Mouse (Mus musculus): ENCODE results near the gene Rab27a. TPM values are rescaled to one million over a fixed set of nuclear protein-coding genes. Genes with fewer than 3 reads are reported as not detected.
A peak's percentile ranks its signal among the peaks of the same experiment; 100 is the strongest.
"Not testable (repeated sequence)": the region's sequence is repeated elsewhere in the genome, so short reads cannot be mapped to it uniquely, and the experiment has no call there.

The Rab27a gene
- polyA plus RNA-seq, 1 experiment from 2014 or later = 1.4 TPM

GRCm38 (mm10) chr9:73050606-73051005 is 6.0 kb downstream of the Rab27a start:
- H3K4me1 ChIP-seq = peaks cover 4% of the 10 kb centered on the region
- no peak overlapping the region for H3K4me3 ChIP-seq (replicated peaks)
- no peaks in the 10 kb centered on the region for H3K36me3 ChIP-seq (replicated peaks)
- H3K9ac ChIP-seq = no peak overlapping the region
- WGBS = 52% methylated on average over 8 of the region's 8 CpGs
- H3K9me3 ChIP-seq = no peaks in the 10 kb centered on the region
- H3K27me3 ChIP-seq = peaks cover 3% of the 10 kb centered on the region; the same call in 1 of the 2 replicates
- H3K4me2 ChIP-seq = no peak overlapping the region
- ATAC-seq (ENCODE audit: low FRiP score) = no peak
- H3K27ac ChIP-seq = no peak overlapping the region

GRCm38 (mm10) chr9:73055441-73055911 is 10.8 kb downstream of the Rab27a start:
- no peak overlapping the region for H3K4me2 ChIP-seq
- H3K27me3 ChIP-seq = no peaks in the 10 kb centered on the region
- no peak overlapping the region for H3K27ac ChIP-seq
- no peaks in the 10 kb centered on the region for H3K9me3 ChIP-seq
- 70% methylated on average over 10 of the region's 10 CpGs for whole genome bisulfite sequencing
- no peaks in the 10 kb centered on the region for H3K4me1 ChIP-seq
- H3K9ac ChIP-seq = no peak overlapping the region
- H3K36me3 ChIP-seq (replicated peaks) = no peaks in the 10 kb centered on the region
- no peak overlapping the region for H3K4me3 ChIP-seq (replicated peaks)
- no peak for ATAC-seq (ENCODE audit: low FRiP score)

GRCm38 (mm10) chr9:73059224-73059623 is 14.6 kb downstream of the Rab27a start:
- no peak overlapping the region for H3K4me3 ChIP-seq (replicated peaks)
- H3K4me1 ChIP-seq = peaks cover 9% of the 10 kb centered on the region
- H3K4me2 ChIP-seq = no peak overlapping the region
- 82% methylated on average over 4 of the region's 4 CpGs for WGBS
- no peak overlapping the region for H3K9ac ChIP-seq
- no peaks in the 10 kb centered on the region for H3K27me3 ChIP-seq
- H3K27ac ChIP-seq = no peak overlapping the region
- H3K9me3 ChIP-seq = no peaks in the 10 kb centered on the region
- no peak for ATAC-seq (ENCODE audit: low FRiP score)
- H3K36me3 ChIP-seq (replicated peaks) = no peaks in the 10 kb centered on the region

- Histone ChIP-seq H3K4me3 (replicated peaks) (no peak overlapping the region), H3K9me3 (no peaks in the 10 kb centered on the region), H3K4me1 (peaks cover 12% of the 10 kb centered on the region), H3K36me3 (replicated peaks) (no peaks in the 10 kb centered on the region), H3K4me2 (no peak overlapping the region), H3K27ac (no peak overlapping the region), H3K9ac (no peak overlapping the region), H3K27me3 (no peaks in the 10 kb centered on the region)
- ATAC-seq (ENCODE audit: low FRiP score) = 0 out of 2 replicates have a peak, but pooled peaks have one; percentile 27
- WGBS = 30% methylated on average over 15 of the region's 15 CpGs
Observed at GRCm38 (mm10) chr9:73063621-73064290, 19.1 kb downstream of the Rab27a start.

GRCm38 (mm10) chr9:73067086-73067485 is 22.4 kb downstream of the Rab27a start:
- Histone ChIP-seq H3K36me3 (replicated peaks) (no peaks in the 10 kb centered on the region), H3K27ac (no peak overlapping the region), H3K4me3 (replicated peaks) (no peak overlapping the region), H3K9ac (no peak overlapping the region), H3K27me3 (no peaks in the 10 kb centered on the region), H3K4me1 (peaks cover 12% of the 10 kb centered on the region), H3K4me2 (peak overlapping the region; percentile 1; the same call in 1 of the 2 replicates), H3K9me3 (no peaks in the 10 kb centered on the region)
- 57% methylated on average over 10 of the region's 10 CpGs for WGBS
- 0 out of 2 replicates have a peak, but pooled peaks have one; percentile 33 for ATAC-seq (ENCODE audit: low FRiP score)

GRCm38 (mm10) chr9:73068230-73068679 is 23.6 kb downstream of the Rab27a start:
- Histone ChIP-seq H3K27ac (no peak overlapping the region), H3K9me3 (no peaks in the 10 kb centered on the region), H3K4me2 (no peak overlapping the region), H3K4me3 (replicated peaks) (no peak overlapping the region), H3K4me1 (peaks cover 12% of the 10 kb centered on the region), H3K27me3 (no peaks in the 10 kb centered on the region), H3K9ac (no peak overlapping the region), H3K36me3 (replicated peaks) (no peaks in the 10 kb centered on the region)
- ATAC-seq (ENCODE audit: low FRiP score) = no peak
- WGBS = 74% methylated on average over 6 of the region's 6 CpGs

GRCm38 (mm10) chr9:73068688-73069087 is 24.0 kb downstream of the Rab27a start:
- 92% methylated on average over 6 of the region's 6 CpGs for WGBS
- no peaks in the 10 kb centered on the region for H3K36me3 ChIP-seq (replicated peaks)
- H3K4me2 ChIP-seq = no peak overlapping the region
- H3K4me3 ChIP-seq (replicated peaks) = no peak overlapping the region
- ATAC-seq (ENCODE audit: low FRiP score) = no peak
- peaks cover 7% of the 10 kb centered on the region for H3K4me1 ChIP-seq
- no peak overlapping the region for H3K9ac ChIP-seq
- no peaks in the 10 kb centered on the region for H3K27me3 ChIP-seq
- no peaks in the 10 kb centered on the region for H3K9me3 ChIP-seq
- no peak overlapping the region for H3K27ac ChIP-seq

GRCm38 (mm10) chr9:73070971-73071659 is 26.5 kb downstream of the Rab27a start:
- WGBS = 70% methylated on average over 10 of the region's 10 CpGs
- no peak for ATAC-seq (ENCODE audit: low FRiP score)

GRCm38 (mm10) chr9:73072426-73072825 is 27.8 kb downstream of the Rab27a start:
- Histone ChIP-seq H3K9ac (no peak overlapping the region), H3K4me1 (no peaks in the 10 kb centered on the region), H3K36me3 (replicated peaks) (no peaks in the 10 kb centered on the region), H3K4me3 (replicated peaks) (no peak overlapping the region), H3K27ac (no peak overlapping the region), H3K4me2 (no peak overlapping the region), H3K9me3 (no peaks in the 10 kb centered on the region), H3K27me3 (no peaks in the 10 kb centered on the region)
- no peak for ATAC-seq (ENCODE audit: low FRiP score)
- 85% methylated on average over 8 of the region's 8 CpGs for WGBS

More at GRCm38 (mm10) chr9:73070971-73071659, 26.5 kb downstream of the Rab27a start:
- H3K27ac ChIP-seq = no peak overlapping the region
- no peak overlapping the region for H3K4me3 ChIP-seq (replicated peaks)
- H3K9me3 ChIP-seq = no peaks in the 10 kb centered on the region
- H3K36me3 ChIP-seq (replicated peaks) = no peaks in the 10 kb centered on the region
- peaks cover 3% of the 10 kb centered on the region; the same call in 1 of the 2 replicates for H3K4me1 ChIP-seq
- H3K27me3 ChIP-seq = no peaks in the 10 kb centered on the region
- H3K4me2 ChIP-seq = no peak overlapping the region
- H3K9ac ChIP-seq = no peak overlapping the region

- no peak for ATAC-seq (ENCODE audit: low FRiP score)
- Histone ChIP-seq H3K4me1 (no peaks in the 10 kb centered on the region), H3K36me3 (replicated peaks) (no peaks in the 10 kb centered on the region), H3K27me3 (no peaks in the 10 kb centered on the region), H3K9ac (no peak overlapping the region), H3K4me2 (no peak overlapping the region), H3K27ac (no peak overlapping the region), H3K9me3 (no peaks in the 10 kb centered on the region), H3K4me3 (replicated peaks) (no peak overlapping the region)
- 91% methylated on average over 5 of the region's 5 CpGs for WGBS
Observed at GRCm38 (mm10) chr9:73073169-73073568, 28.5 kb downstream of the Rab27a start.

- not testable (repeated sequence) for H3K9me3 ChIP-seq; H3K9ac ChIP-seq; H3K27ac ChIP-seq; ATAC-seq (ENCODE audit: low FRiP score); H3K4me1 ChIP-seq; H3K36me3 ChIP-seq (replicated peaks); H3K4me2 ChIP-seq; H3K4me3 ChIP-seq (replicated peaks); H3K27me3 ChIP-seq
- 84% methylated on average over 11 of the region's 12 CpGs for WGBS
Observed at GRCm38 (mm10) chr9:73079349-73079748, 34.7 kb downstream of the Rab27a start.

GRCm38 (mm10) chr9:73079801-73080325 is 35.2 kb downstream of the Rab27a start:
- no peak for ATAC-seq (ENCODE audit: low FRiP score)
- Histone ChIP-seq H3K27ac (no peak overlapping the region), H3K9ac (no peak overlapping the region), H3K9me3 (no peaks in the 10 kb centered on the region), H3K36me3 (replicated peaks) (no peaks in the 10 kb centered on the region), H3K4me2 (no peak overlapping the region), H3K4me3 (replicated peaks) (no peak overlapping the region), H3K4me1 (no peaks in the 10 kb centered on the region), H3K27me3 (no peaks in the 10 kb centered on the region)
- 33% methylated on average over 7 of the region's 7 CpGs for WGBS

Measured in forebrain, embryonic 12.5 days (tissue).